Mouse (Mus musculus): ENCODE data around the gene Cldn3.

DNA sequence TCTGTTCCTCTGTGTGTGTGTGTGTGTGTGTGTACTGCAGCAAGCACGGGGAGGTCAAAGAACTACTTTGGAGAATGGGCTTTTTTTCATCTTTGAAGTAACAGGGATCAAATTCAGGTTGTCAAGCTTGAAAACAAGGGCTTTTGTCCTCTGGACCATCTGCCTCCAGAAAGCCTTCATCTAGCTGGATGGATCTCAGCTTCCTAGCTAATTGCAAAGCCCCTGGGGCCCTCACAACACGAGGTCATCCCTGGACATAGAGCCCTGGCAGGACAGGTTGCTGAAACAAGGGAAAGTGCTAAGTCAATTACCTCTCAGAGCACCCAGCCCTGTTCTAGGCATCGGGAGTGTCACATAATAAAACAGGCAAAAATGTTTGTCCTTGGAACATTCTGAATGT is 2.2 kb upstream of the Cldn3 start:
- TF ChIP-seq CTCF (IDR thresholded peaks at IDR 0.05; ENCODE audit: control insufficient read depth, insufficient read depth, insufficient read length) (no peak), MAX (IDR thresholded peaks at IDR 0.05) (no peak), MYOD1 (IDR thresholded peaks at IDR 0.05; ENCODE audit: control insufficient read depth, insufficient read length, low read depth) (no peak), CEBPB (IDR thresholded peaks at IDR 0.05; ENCODE audit: low read depth) (no peak), FOSL1 (IDR thresholded peaks at IDR 0.05; ENCODE audit: insufficient read depth, low read length, poor library complexity, severe bottlenecking) (no peak), USF1 (IDR thresholded peaks at IDR 0.05; ENCODE audit: low read depth) (no peak)
